Mouse (Mus musculus): Measurements from ENCODE around the gene Ctps2. TPM values are rescaled to one million over a fixed set of nuclear protein-coding genes. Genes with fewer than 3 reads are reported as not detected.
A peak's percentile ranks its signal among the peaks of the same experiment; 100 is the strongest.

Gene Ctps2
- polyA plus RNA-seq, 1 experiment from 2014 or later = 96.0 TPM

- Histone ChIP-seq H3K27me3 (no peaks in the 10 kb centered on the region), H3K4me1 (no peaks in the 10 kb centered on the region), H3K9ac (no peak overlapping the region), H3K4me2 (no peak overlapping the region), H3K36me3 (ENCODE audit: poor library complexity, severe bottlenecking) (no peaks in the 10 kb centered on the region), H3K4me3 (no peak overlapping the region), H3K27ac (no peak overlapping the region), H3K9me3 (replicated peaks) (no peaks in the 10 kb centered on the region)
- no peak for ATAC-seq
- WGBS = 78% methylated on average over 4 of the region's 4 CpGs
Measured at GRCm38 (mm10) chrX:162991396-162991795, 90.4 kb downstream of the Ctps2 start.

GRCm38 (mm10) chrX:162992121-162992520 lies 91.1 kb downstream of the Ctps2 start:
- Histone ChIP-seq H3K4me2 (no peak overlapping the region), H3K9ac (no peak overlapping the region), H3K4me1 (no peaks in the 10 kb centered on the region), H3K4me3 (no peak overlapping the region), H3K27ac (no peak overlapping the region), H3K27me3 (no peaks in the 10 kb centered on the region), H3K9me3 (replicated peaks) (no peaks in the 10 kb centered on the region), H3K36me3 (ENCODE audit: poor library complexity, severe bottlenecking) (no peaks in the 10 kb centered on the region)
- WGBS = 78% methylated on average over 3 of the region's 3 CpGs
- ATAC-seq = no peak

GRCm38 (mm10) chrX:163027864-163028263 lies 126.8 kb downstream of the Ctps2 start:
- Histone ChIP-seq H3K9ac (no peak overlapping the region), H3K4me2 (no peak overlapping the region), H3K27me3 (no peaks in the 10 kb centered on the region), H3K9me3 (replicated peaks) (no peaks in the 10 kb centered on the region), H3K4me3 (no peak overlapping the region), H3K4me1 (no peaks in the 10 kb centered on the region), H3K27ac (no peak overlapping the region), H3K36me3 (ENCODE audit: poor library complexity, severe bottlenecking) (peaks cover 10% of the 10 kb centered on the region; the same call in 1 of the 2 replicates)
- ATAC-seq = no peak

- Histone ChIP-seq H3K27ac (no peak overlapping the region), H3K9me3 (replicated peaks) (no peaks in the 10 kb centered on the region), H3K4me2 (no peak overlapping the region), H3K36me3 (ENCODE audit: poor library complexity, severe bottlenecking) (no peaks in the 10 kb centered on the region), H3K27me3 (peaks cover 27% of the 10 kb centered on the region), H3K9ac (no peak overlapping the region), H3K4me3 (no peak overlapping the region), H3K4me1 (no peaks in the 10 kb centered on the region)
- WGBS = 30% methylated on average over 3 of the region's 3 CpGs
- peak; percentile 85 for ATAC-seq
Measured at GRCm38 (mm10) chrX:163038767-163039166, 137.7 kb downstream of the Ctps2 start.

GRCm38 (mm10) chrX:163042771-163043170 lies 141.7 kb downstream of the Ctps2 start:
- H3K4me2 ChIP-seq = no peak overlapping the region
- H3K4me3 ChIP-seq = no peak overlapping the region
- H3K27ac ChIP-seq = no peak overlapping the region
- no peak overlapping the region for H3K9ac ChIP-seq
- no peak for ATAC-seq
- H3K4me1 ChIP-seq = no peaks in the 10 kb centered on the region
- WGBS = 83% methylated on average over 1 of the region's 1 CpGs
- H3K9me3 ChIP-seq (replicated peaks) = no peaks in the 10 kb centered on the region
- peaks cover 22% of the 10 kb centered on the region for H3K27me3 ChIP-seq
- H3K36me3 ChIP-seq (ENCODE audit: poor library complexity, severe bottlenecking) = no peaks in the 10 kb centered on the region

GRCm38 (mm10) chrX:163063936-163064335 lies 162.9 kb downstream of the Ctps2 start:
- WGBS = 68% methylated on average over 1 of the region's 1 CpGs
- H3K9me3 ChIP-seq (replicated peaks) = no peaks in the 10 kb centered on the region
- H3K4me2 ChIP-seq = no peak overlapping the region
- ATAC-seq = no peak
- no peaks in the 10 kb centered on the region for H3K36me3 ChIP-seq (ENCODE audit: poor library complexity, severe bottlenecking)
- H3K27me3 ChIP-seq = no peaks in the 10 kb centered on the region
- no peak overlapping the region for H3K9ac ChIP-seq
- H3K4me1 ChIP-seq = no peaks in the 10 kb centered on the region
- no peak overlapping the region for H3K4me3 ChIP-seq
- no peak overlapping the region for H3K27ac ChIP-seq

MicroRNA genes within 50 kb of the gene (microRNA counts, 519-probe panel; counts per million panel counts)
- microRNA mmu-miR-3473 = 177 counts per million, percentile 53 among the panel's probes with 10 or more counts

Small RNAs within 50 kb of the gene (microRNA-seq; reads per million reads assigned to microRNA genes)
- gene Mir3473a = not detected

Other genes starting within 250 kb of the Ctps2 start
- 266 and 278 TPM in 2 replicates for gene Rbbp7, start 140.8 kb upstream of the Ctps2 start, polyA plus RNA-seq (2015; fragmentation: Nextera tagmentation; extraction: Ambion mirVana)
- 14.9 and 15.8 TPM in 2 replicates for gene Txlng, start 71.8 kb upstream of the Ctps2 start, polyA plus RNA-seq (2015; fragmentation: Nextera tagmentation; extraction: Ambion mirVana)
- 23.7 TPM in 2 replicates for gene Syap1, start 12.8 kb upstream of the Ctps2 start, polyA plus RNA-seq (2015; fragmentation: Nextera tagmentation; extraction: Ambion mirVana)
- gene S100g, start 63.4 kb downstream of the Ctps2 start, polyA plus RNA-seq (2015; fragmentation: Nextera tagmentation; extraction: Ambion mirVana) = not detected in 2 replicates

All from forebrain, embryonic 13.5 days (tissue).